Mouse (Mus musculus) kidney, adult 2 months (tissue): ENCODE measurements around the gene Ugt1a2. TPM values are rescaled to one million over a fixed set of nuclear protein-coding genes. Genes with fewer than 3 reads are reported as not detected.

Source experiments
- DNase-seq: peaks from one replicate; pipeline ENCODE4 v3.0.0; 2021
- H3K27ac ChIP-seq: fragments of 200-500 bp; 2 replicates; pipeline ENCODE4 v1.5.1; 2012; ENCODE audit warnings: low read depth, low read length, control low read depth, inconsistent platforms; ENCODE audit not compliant: insufficient read depth
- H3K27me3 ChIP-seq: fragments of 200-500 bp; replicated peaks from 2 replicates; pipeline ENCODE4 v1.6.1; 2012; ENCODE audit warnings: mild to moderate bottlenecking, moderate library complexity, low read length, inconsistent platforms; ENCODE audit not compliant: control insufficient read depth, insufficient read depth
- H3K36me3 ChIP-seq: fragments of 200-500 bp; 2 replicates; pipeline ENCODE4 v1.6.1; 2012; ENCODE audit warnings: mild to moderate bottlenecking, moderate library complexity, low read length, inconsistent platforms; ENCODE audit not compliant: control insufficient read depth, insufficient read depth
- H3K4me1 ChIP-seq: fragments of 200-500 bp; 2 replicates; pipeline ENCODE4 v1.6.1; 2011; ENCODE audit warnings: low read length; ENCODE audit not compliant: control insufficient read depth, insufficient read depth
- H3K4me3 ChIP-seq: fragments of 200-500 bp; 2 replicates; pipeline ENCODE4 v1.5.1; 2011; ENCODE audit warnings: mild to moderate bottlenecking, low read depth, low read length, control low read depth; ENCODE audit not compliant: insufficient read depth
- CTCF ChIP-seq: fragments of 200-500 bp; conservative IDR thresholded peaks from 2 replicates; pipeline ENCODE4 v1.5.1; 2011; ENCODE audit warnings: low read depth, mild to moderate bottlenecking, control low read depth, low read length, moderate library complexity, mixed read lengths; ENCODE audit not compliant: insufficient read depth, insufficient read length
- POLR2A ChIP-seq: fragments of 200-500 bp; IDR thresholded peaks from one replicate; pipeline ENCODE4 v1.6.1; 2011; ENCODE audit warnings: low read depth, low read length, control low read depth
- WGBS: fragments of 180-500 bp; shearing (Covaris S2); methylation state at CpG from one replicate; pipeline ENCODE4 v1.1.7; 2018; 5-methylcytosine and 5-hydroxymethylcytosine counted together
- polyA plus RNA-seq: library from polyadenylated mRNA; depleted of rRNA; stranded (reverse); fragments of >200 nt; gene quantifications from 2 replicates; pipeline ENCODE4 v1.2.3, GENCODE M21; 2012

The Ugt1a2 gene
- polyA plus RNA-seq, 1 experiment = 1,230 TPM

- Histone ChIP-seq H3K4me1 (no peaks in the 10 kb centered on the region), H3K27me3 (no peaks in the 10 kb centered on the region), H3K27ac (no peak overlapping the region), H3K4me3 (no peak overlapping the region), H3K36me3 (no peaks in the 10 kb centered on the region)
- DNase-seq = no peak
- WGBS = 69% methylated on average over 6 of the region's 6 CpGs
- no peak for TF ChIP-seq POLR2A
- TF ChIP-seq CTCF = no peak
These were observed 53.1 kb downstream of the Ugt1a2 start for GRCm38 (mm10) chr1:88253540-88253939.

GRCm38 (mm10) chr1:88254793-88255465 is 54.5 kb downstream of the Ugt1a2 start:
- DNase-seq = no peak
- 78% methylated on average over 12 of the region's 12 CpGs for WGBS
- Histone ChIP-seq H3K36me3 (no peaks in the 10 kb centered on the region), H3K4me3 (no peak overlapping the region), H3K27me3 (no peaks in the 10 kb centered on the region), H3K27ac (no peak overlapping the region), H3K4me1 (no peaks in the 10 kb centered on the region; the same call in 1 of the 2 replicates)
- TF ChIP-seq POLR2A (no peak), CTCF (no peak)

- WGBS = 62% methylated on average over 2 of the region's 2 CpGs
- Histone ChIP-seq H3K27me3 (no peaks in the 10 kb centered on the region), H3K4me1 (no peaks in the 10 kb centered on the region; the same call in 1 of the 2 replicates), H3K27ac (no peak overlapping the region), H3K36me3 (no peaks in the 10 kb centered on the region), H3K4me3 (no peak overlapping the region)
- TF ChIP-seq CTCF (no peak), POLR2A (no peak)
- DNase-seq = no peak
These were observed 55.1 kb downstream of the Ugt1a2 start for GRCm38 (mm10) chr1:88255466-88255857.

GRCm38 (mm10) chr1:88255989-88256754 is 55.8 kb downstream of the Ugt1a2 start:
- Histone ChIP-seq H3K36me3 (no peaks in the 10 kb centered on the region), H3K4me1 (no peaks in the 10 kb centered on the region; the same call in 1 of the 2 replicates), H3K27ac (no peak overlapping the region), H3K4me3 (no peak overlapping the region), H3K27me3 (no peaks in the 10 kb centered on the region)
- 80% methylated on average over 13 of the region's 13 CpGs for WGBS
- TF ChIP-seq POLR2A (no peak), CTCF (no peak)
- DNase-seq = no peak

- Histone ChIP-seq H3K4me3 (no peak overlapping the region), H3K27me3 (no peaks in the 10 kb centered on the region), H3K27ac (no peak overlapping the region), H3K36me3 (no peaks in the 10 kb centered on the region), H3K4me1 (no peaks in the 10 kb centered on the region; the same call in 1 of the 2 replicates)
- DNase-seq = no peak
- 76% methylated on average over 10 of the region's 10 CpGs for WGBS
- TF ChIP-seq POLR2A (no peak), CTCF (no peak)
These were observed 56.7 kb downstream of the Ugt1a2 start for GRCm38 (mm10) chr1:88256886-88257663.

- Histone ChIP-seq H3K27me3 (no peaks in the 10 kb centered on the region), H3K4me3 (no peak overlapping the region), H3K36me3 (no peaks in the 10 kb centered on the region), H3K4me1 (no peaks in the 10 kb centered on the region; the same call in 1 of the 2 replicates), H3K27ac (no peak overlapping the region)
- 81% methylated on average over 6 of the region's 6 CpGs for WGBS
- TF ChIP-seq POLR2A (no peak), CTCF (no peak)
- no peak for DNase-seq
These were observed 57.3 kb downstream of the Ugt1a2 start for GRCm38 (mm10) chr1:88257681-88258080.
